Mouse (Mus musculus): ENCODE measurements around the gene Olfr1152. TPM values are rescaled to one million over a fixed set of nuclear protein-coding genes. Genes with fewer than 3 reads are reported as not detected.

The Olfr1152 gene
- not detected for total RNA-seq (2021)
- long read RNA-seq, experiment 1: 0 reads
- long read RNA-seq, experiment 2: 0 reads

DNA sequence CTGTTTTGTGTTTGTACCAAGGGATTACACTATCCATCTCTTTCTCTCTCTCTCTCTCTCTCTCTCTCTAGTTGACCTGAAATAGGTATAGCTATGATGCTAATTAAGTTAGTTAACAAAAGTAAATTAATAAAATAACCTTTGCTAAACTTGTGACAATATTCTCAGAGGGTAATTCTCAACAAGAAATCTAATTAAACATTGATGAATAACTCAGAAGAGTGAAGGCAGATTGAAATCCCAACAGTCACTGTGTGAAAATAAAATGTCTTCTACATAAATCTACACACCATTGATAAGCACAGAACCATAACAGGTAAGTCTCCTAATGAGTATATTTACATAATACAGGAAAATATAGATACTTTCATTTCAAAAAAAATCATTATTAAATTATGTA is at the start of gene Olfr1152:
TSS of gene Olfr1152 (plus strand) at position 301 of the 400 bp plus-strand sequence.
- DNase-seq: no peak

DNA sequence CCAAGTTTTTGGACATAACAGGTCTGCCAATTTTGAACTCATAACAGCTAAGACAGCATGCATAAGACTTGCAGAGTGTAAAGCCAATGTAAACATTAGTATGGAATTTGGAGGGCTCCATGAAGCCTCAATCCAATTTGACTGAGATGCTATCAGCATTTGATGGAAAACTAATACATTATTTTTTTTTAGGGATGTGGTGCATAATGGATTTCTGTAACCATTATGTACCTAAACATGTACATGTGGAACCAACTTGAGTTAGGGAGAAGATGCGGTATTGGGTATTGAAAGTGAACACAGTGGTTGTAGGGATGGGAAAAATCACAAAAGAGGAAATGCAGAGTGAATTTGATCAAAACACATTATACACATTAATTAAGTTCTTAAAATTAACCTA is 36.1 kb upstream of the Olfr1152 start, which contains the start of gene Olfr1148:
TSS of gene Olfr1148 (plus strand) at position 301 of the 400 bp plus-strand sequence.
- no peak for DNase-seq

GRCm38 (mm10) chr2:87843693-87844092 is 22.6 kb upstream of the Olfr1152 start, which contains the start of gene Olfr1150-ps1:
Gene Olfr1150-ps1, plus strand, starts transcription at chr2:87843993.
- DNase-seq: no peak

GRCm38 (mm10) chr2:87855562-87855961 is 10.7 kb upstream of the Olfr1152 start, which contains the start of gene Olfr1151:
Gene Olfr1151, plus strand, starts transcription at chr2:87855862.
- DNase-seq: no peak

DNA sequence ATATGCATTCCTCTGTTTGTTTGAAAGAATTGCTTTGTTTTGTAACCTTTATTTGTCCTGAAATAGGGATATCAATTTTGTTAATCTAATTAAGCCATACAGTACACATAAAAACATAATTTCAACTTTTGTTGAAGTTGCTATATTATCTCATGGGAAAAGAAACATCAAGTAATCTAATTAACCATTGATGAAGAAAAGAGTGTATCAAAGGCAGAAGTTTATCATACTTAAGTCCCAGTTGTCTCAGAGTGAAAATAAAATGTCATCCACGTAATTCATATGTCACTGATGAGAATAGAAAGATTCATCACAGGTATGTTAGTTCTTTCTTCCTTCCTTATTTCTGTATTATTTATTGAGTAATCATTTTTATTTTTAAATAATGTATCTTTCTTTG is 28.4 kb downstream of the Olfr1152 start, which contains the start of gene Olfr1153:
TSS of gene Olfr1153 (plus strand) at position 301 of the 400 bp plus-strand sequence.
- no peak for DNase-seq

DNA sequence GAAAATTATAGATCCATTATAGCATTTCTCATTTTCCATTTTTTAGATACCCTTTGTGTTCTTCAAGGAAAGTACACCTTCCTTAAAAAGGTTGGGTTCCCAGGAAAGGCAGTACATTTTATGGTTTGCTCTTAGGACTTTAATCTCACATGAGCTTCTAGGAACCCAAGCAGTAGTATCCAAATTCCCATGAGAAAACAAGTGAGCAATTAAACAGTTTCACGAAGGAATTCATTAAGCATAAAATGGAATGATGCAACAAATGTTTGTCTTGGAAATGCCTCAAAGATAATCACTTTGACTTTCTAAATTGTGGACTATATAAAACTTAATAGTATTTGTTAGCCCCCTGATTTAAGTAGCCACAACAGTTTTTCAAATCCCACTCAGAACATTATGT is 38.8 kb downstream of the Olfr1152 start, which contains the start of gene Olfr1154:
TSS of gene Olfr1154 (minus strand) at position 101 of the 400 bp plus-strand sequence.
- DNase-seq: no peak

Other genes starting within 250 kb of the Olfr1152 start
- gene Olfr1131, start 239.4 kb upstream of the Olfr1152 start, total RNA-seq (2021): not detected
- gene Olfr1132, start 229.0 kb upstream of the Olfr1152 start, total RNA-seq (2021): not detected
- not detected for gene Olfr1133, start 219.1 kb upstream of the Olfr1152 start, total RNA-seq (2021)
- gene Olfr1134, start 208.0 kb upstream of the Olfr1152 start, total RNA-seq (2021): not detected
- not detected for gene Olfr1135, start 192.8 kb upstream of the Olfr1152 start, total RNA-seq (2021)
- not detected for gene Olfr1136, start 172.5 kb upstream of the Olfr1152 start, total RNA-seq (2021)
- not detected for gene Olfr1137, start 153.3 kb upstream of the Olfr1152 start, total RNA-seq (2021)
- gene Olfr1138, start 126.5 kb upstream of the Olfr1152 start, total RNA-seq (2021): not detected
- gene Olfr1140, start 122.7 kb upstream of the Olfr1152 start, total RNA-seq (2021): not detected
- gene Olfr1141, start 112.5 kb upstream of the Olfr1152 start, total RNA-seq (2021): not detected
- gene Olfr152, start 87.0 kb upstream of the Olfr1152 start, total RNA-seq (2021): not detected
- gene Olfr1143, start 65.9 kb upstream of the Olfr1152 start, total RNA-seq (2021): not detected
- not detected for gene Olfr1145, start 56.7 kb upstream of the Olfr1152 start, total RNA-seq (2021)
- not detected for gene Olfr1148, start 36.0 kb upstream of the Olfr1152 start, total RNA-seq (2021)
- gene Olfr1150-ps1, start 22.5 kb upstream of the Olfr1152 start, total RNA-seq (2021): not detected
- gene Olfr1151, start 10.6 kb upstream of the Olfr1152 start, total RNA-seq (2021): not detected
- gene Olfr1153, start 28.5 kb downstream of the Olfr1152 start, total RNA-seq (2021): not detected
- gene Olfr1154, start 38.7 kb downstream of the Olfr1152 start, total RNA-seq (2021): not detected
- not detected for gene Olfr1155, start 78.6 kb downstream of the Olfr1152 start, total RNA-seq (2021)
- not detected for gene Olfr1156, start 86.6 kb downstream of the Olfr1152 start, total RNA-seq (2021)
- gene Olfr1157, start 101.8 kb downstream of the Olfr1152 start, total RNA-seq (2021): not detected
- not detected for gene Olfr74, start 108.2 kb downstream of the Olfr1152 start, total RNA-seq (2021)
- gene Olfr1158, start 123.6 kb downstream of the Olfr1152 start, total RNA-seq (2021): not detected
- not detected for gene Olfr1160, start 141.8 kb downstream of the Olfr1152 start, total RNA-seq (2021)
- gene Olfr1161, start 156.3 kb downstream of the Olfr1152 start, total RNA-seq (2021): not detected
- not detected for gene Olfr73, start 171.2 kb downstream of the Olfr1152 start, total RNA-seq (2021)
- gene Olfr1162, start 184.6 kb downstream of the Olfr1152 start, total RNA-seq (2021): not detected
- gene Olfr1163, start 205.3 kb downstream of the Olfr1152 start, total RNA-seq (2021): not detected
- not detected for gene Olfr1164, start 227.5 kb downstream of the Olfr1152 start, total RNA-seq (2021)